Mouse (Mus musculus): ENCODE measurements at regions not wholly inside any gene's neighbourhood (a gene's known extent, or its start where the extent isn't known, plus 50 kb on each side); places are given as distances from the start of the nearest gene placed in this dataset.
A peak's percentile ranks its signal among the peaks of the same experiment; 100 is the strongest.

DNA sequence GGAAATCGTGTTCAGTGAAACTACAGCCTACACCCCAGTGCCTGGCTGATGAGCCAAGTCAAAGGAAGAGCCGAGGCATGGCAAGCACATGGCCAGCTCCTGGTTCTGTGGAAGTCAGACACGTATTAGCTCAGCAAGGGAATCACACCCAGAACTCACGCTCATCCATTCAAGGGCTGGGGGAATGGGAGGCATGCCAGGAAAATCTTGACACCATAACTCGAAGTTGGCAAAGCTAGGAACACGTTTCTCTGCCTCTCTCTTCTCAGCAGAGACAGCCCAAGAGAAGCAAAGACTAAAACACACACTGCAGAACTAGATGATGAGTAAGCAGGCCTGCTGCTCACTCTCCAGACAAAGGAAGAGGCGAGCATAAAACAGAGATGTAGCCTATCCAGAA lies 53.5 kb upstream of the Ypel5 start:
- DNase-seq = no peak

DNA sequence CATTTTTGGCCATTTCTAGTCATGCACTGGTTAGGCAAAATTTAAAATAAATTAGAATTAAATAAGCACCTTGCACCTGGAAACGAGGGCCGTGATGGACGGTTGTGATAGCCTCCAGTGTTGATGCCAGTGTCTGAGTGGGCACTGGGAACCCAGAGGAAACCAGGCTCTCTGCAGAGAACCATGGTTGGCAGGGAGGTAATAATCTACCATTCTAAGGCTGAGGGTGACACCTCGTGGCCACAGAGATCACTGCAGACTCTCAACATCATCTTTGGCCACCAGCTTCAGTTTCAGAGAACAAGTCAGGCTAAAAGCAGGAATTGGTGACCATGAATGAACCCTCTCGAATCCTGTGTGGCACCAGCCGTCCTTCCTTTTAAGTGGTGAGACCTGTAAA lies 54.5 kb upstream of the Ypel5 start:
- peak; percentile 14 for DNase-seq

DNA sequence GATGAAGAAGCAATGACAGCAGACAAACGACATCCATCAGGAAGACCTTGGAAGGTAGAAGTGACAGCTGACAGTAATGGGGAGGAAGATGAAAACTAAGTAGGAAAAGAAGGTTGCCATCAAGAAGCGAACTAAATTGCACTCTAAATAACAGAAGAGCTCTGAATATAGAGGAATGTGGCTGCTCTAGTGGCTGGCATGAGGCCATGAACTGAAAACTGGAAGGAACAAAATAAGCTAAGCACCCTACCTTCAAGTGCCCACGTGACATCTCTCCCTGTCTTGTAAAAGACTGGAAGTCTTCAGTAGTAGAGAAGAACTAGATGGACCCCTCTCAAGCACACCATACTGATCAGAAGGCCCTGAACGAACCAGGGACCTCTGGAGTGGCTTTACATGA lies 68.0 kb upstream of the Ypel5 start:
- no peak for DNase-seq

DNA sequence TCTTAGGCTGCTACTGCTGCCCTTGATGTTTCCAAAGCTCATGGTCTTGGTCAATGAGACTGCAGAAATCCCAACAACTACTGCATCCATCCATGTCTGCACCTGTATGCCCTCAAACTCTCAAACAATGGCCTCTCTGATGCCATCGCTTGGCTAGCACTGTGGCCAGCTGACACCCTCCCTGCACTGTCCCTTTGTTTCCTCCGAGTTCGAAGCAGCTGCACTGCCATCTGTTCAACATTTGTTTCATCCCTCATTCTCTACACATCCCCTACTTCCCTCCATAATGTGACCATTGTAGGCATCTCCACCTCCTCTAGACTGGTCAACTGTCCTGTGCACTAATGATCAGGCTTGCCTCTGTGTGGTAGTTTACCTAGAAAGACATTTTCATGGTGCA lies 75.3 kb upstream of the Ypel5 start:
- DNase-seq = no peak

DNA sequence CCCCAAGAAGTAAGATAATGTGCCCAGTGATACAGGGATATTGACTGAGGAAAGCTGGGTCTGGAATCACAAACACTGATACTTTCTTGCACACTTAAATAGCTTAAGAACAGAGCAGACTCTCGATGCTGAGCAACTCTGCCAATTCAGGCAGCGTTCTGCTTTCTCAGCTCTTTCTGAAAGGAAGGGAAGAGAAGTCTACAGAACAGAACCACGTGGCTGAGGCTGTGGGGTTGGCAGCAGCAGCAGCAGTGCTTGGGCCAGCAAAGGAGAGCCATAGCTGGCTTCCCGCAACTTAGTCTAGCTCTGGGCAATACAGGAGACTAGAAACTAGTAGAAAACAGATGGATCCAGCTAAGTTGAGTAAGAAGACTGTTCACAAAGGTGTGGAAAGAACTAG lies 89.8 kb upstream of the Ypel5 start:
- no peak for DNase-seq

DNA sequence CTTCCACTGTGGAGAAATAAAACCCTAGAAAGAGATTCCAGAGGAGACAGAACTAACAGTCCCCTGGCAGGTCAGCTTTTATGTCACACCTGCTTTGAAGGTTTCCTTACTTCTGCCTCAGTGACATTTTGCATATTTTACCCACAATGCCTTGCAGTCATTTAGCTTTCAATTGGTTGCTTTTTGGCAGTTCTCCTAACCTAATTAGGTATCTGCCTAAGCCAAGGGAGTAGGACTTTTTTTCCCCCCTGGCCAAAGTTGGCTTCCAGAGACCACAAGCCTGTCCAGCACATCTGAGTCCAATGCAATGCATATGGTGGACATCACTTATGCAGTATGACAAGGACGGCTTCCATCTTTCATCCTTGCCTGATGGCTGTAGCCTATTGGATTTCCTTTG lies 103.2 kb upstream of the Ypel5 start:
- DNase-seq = no peak

DNA sequence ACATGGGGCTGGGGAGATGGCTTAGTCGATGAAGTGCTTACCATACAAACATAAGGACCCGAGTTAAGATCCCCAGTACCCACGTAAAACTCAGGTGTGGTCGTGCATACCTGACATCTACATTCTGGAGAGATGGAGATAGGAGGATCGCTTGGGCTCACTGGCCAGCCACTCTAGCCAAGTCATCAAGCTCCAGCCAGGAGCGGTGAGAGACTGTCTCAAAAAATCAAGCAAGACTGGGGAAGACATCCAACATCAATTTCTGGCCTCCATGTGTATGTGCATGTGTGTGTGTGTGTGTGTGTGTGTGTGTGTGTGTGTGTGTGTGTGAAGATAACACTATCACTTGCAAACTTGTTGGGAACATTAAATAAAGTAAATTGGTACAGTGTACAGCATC lies 104.6 kb upstream of the Ypel5 start:
- DNase-seq = no peak

DNA sequence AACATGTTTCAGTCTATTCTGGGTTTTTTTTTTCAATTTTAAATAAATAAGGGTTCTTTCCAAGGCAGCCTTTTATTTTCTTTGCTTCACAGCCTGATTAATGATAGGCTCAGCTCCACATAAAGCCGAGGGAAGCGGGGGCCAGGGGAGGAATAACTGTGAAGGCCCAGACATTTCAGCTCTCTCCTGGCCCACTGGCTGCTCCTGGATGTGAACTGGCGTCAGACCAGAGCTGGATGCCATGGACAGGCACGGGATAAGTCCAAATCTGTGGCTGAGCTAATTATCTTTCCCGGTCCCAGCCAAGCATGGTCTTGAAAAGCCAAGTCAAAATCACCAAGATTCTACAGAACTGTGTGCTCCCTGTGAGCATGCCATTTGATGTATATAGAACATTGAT lies 105.1 kb upstream of the Ypel5 start:
- no peak for DNase-seq

DNA sequence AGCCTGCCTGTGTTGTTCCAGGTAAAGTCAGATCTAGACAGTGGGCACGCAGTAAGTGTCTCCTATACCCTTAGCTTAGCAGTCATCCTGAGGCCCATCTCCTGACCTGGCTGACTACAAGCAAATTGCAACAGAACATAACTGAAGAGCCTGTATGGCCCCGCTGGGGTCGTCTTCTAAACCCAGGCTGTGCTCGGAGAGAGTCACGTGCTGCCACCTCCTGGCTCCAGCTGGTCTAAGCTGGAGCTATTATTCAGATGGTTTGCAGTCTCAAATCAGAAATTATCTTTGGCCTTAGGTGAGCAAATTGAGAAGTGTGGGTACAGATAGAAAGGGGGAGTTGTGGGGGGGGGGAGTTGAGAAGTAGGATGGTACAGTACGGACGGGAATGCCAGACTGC lies 115.5 kb upstream of the Ypel5 start:
- no peak for DNase-seq

DNA sequence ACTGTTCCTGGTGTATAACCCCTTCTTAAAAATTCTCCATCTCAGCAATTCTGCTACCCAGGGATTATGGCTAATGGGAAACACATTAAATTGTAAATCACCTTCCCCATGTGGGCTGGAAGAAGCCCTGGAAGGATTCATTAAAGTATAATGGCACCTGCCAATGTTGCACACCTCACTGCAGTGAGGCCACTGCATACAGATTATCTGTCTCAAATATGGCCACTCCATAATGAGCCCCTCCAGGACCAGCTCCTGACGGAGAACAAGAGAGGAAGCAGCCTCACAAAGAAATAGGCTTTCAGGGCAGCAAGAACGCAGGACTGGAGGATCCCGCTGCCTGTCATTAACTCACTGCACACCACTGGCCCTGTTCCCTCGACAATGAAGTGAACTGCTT lies 115.2 kb upstream of the Alk start:
- DNase-seq = no peak

DNA sequence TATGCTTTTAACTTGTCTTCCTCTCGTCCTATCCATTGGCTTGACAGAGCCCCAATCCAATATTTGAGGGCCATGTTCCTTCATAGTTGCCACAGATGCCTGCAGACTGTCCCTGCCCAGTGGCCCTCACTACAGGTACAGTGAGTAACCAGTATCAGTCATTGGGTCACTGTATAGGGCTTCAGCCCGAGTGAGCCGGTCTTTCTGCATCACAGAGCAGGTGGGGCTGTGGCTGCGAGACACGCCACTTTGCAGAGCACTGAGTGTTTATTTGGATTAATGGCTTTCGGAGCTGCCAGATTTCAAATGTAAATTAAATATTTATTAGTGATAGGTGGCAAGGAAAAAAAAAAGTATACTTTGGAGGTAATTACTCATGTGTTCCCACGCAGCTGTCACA lies 87.2 kb upstream of the Alk start:
- DNase-seq = no peak

DNA sequence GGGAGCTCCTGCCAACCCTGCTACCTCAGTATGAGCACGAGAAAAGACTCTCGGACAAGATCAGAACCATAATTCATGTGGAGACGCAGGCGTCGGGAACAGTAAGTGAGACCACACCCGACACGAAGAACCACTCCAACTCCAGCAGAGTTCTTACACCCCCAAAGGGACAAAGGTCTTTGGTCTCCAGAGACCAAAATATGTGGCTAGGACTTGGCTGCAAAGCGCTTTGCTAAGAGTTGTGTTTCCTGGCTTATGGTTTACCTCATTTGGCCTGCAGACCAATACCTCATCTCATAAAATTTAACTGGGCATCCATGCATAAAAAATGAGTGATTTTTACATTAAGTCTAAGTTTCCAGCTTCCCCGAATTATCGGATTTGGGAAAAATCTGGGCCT lies 85.2 kb upstream of the Alk start:
- no peak for DNase-seq

DNA sequence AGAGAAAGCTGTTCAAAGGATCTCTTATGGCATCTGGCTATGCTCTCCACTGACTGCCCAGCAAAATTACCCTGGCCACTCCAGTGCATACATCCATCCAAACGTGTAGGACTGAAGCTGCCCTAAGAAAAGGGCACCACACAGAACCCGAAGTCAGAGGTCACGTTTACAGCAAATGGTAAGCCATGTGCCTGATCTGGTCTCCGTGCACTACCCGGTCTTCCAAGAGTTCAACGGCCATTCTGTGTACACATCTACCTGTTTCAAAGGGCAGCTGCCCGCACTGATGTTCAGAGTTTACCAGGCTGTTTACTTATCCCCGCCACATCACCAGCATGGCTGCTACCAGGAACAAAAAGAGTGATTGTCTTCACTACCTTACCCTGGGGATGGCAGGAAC lies 84.4 kb upstream of the Alk start:
- no peak for DNase-seq

DNA sequence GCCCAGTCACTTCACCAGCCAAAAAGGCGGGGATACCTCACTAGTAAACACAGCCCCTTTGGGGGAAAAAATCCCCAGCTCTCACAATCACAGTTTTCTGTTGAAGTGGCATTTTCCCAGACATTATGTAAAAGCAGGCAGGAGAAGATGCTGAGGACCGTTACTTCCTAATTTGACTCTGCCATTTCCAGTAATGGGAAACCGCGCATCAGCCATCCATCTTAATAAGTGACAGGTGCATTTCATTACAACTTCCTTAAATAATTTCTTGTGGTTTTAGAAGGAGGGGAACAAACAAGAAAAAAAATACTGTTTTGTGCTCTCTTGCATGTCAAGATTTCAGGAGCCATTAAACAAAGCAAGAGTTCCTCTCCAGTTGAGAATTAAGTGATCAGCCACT lies 70.2 kb upstream of the Alk start:
- DNase-seq = no peak

DNA sequence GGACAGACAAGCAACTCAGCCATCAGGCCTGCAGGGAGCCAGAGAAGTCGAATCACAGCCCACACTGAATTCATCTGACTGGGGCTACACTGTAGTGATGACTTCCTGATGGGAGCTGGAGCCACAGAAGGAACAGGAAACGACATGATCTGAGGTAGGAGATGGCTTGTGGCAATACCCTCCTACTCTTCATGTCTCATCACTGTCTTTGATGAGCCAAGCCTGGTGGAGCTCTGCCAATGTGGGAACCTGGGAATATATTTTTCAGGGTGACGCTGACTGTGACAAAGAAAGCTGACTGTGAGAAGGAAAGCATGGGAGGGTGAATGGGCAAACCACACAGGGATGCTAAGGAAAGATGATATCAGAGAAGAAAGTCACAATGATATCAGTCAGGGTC lies 67.6 kb upstream of the Alk start:
- DNase-seq = no peak

DNA sequence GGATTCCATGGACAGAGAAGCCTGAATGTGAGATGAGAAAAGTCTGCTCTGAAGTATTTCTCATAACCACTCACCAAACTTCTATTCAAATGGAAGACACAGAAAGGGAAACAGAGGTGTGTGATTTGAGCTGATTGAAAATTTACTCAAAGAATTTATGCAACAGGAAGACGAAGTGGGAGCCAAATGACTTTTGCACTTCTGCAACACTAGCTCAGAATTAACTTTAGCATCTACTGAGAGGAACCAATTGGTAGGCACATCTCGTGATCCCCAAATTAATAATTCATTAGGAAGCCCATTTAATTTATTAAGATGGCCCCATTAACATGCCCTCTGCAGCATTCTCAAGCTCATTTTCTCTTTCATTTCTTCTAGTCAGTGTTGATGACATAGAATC lies 62.5 kb upstream of the Alk start:
- no peak for DNase-seq

DNA sequence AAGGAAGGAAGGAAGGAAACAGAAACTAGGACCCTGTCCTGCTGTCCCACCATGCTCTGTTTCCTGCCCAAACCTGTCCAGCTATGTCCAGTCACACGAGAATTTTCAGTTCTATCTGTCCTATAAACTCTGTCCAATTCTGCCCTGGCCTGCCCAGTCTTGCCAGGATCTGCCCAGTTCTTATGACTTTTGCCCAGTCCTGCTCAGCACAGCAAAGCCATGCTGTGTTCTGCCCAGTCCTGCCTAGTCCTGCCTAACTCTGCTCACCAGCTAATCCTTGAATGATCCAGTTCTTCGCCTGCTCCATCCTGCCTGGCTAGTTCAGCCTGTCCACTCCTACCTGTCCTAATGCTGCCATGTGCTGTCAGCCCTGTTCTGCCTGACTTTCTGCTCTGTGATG lies 57.3 kb upstream of the Alk start:
- no peak for DNase-seq

DNA sequence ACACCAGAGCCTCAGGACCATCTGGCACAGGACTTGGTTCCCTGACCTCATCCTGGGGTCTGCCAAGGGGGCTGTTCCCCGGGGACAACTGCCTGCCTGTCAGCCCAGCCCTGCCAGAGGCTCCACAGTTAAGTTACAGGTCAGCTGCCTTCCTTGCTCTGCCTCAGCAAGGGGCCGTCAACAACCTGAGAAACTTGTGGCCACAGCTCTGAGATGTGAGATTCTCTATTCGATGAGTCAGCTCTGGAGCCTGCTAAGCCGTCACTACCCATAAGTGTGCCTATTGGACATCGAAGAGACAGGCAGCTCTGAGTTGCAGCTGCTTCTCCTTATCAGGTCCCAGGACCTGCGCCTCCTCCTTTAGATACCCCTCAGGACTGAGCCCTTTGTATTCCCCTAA lies 54.3 kb upstream of the Alk start:
- DNase-seq = no peak

DNA sequence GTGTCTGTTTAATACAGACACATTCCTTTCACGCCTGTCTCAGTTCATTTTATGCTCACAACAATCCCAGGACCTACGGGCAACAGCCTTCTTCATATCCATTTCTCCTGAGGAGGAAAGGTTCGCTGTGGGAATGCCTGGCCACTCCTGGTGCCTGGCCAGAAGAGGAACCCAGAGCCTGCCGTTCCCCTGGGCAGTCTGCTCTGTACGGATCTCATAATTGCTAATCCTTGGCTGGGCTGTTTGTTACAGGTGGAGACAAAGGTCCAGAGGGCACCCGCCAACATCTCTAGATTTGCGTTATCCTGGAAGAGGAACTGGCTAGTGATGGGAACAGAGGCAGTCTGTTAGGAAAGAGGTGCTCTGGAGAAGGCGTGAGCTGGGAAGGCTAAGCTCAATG lies 53.4 kb upstream of the Alk start:
- DNase-seq = no peak
